Mouse (Mus musculus): ENCODE results near the gene Ptpro. TPM values are rescaled to one million over a fixed set of nuclear protein-coding genes. Genes with fewer than 3 reads are reported as not detected.
"Not testable (repeated sequence)": the region's sequence is repeated elsewhere in the genome, so short reads cannot be mapped to it uniquely, and the experiment has no call there.

The Ptpro gene
- total and polyA plus RNA-seq, 2 experiments from 2014 or later, result 28.4 to 69.3 TPM

- H3K9me3 ChIP-seq (ENCODE audit: low read length), result no peaks in the 10 kb centered on the region
- H3K4me2 ChIP-seq (ENCODE audit: low read depth, low read length), result no peak overlapping the region
- H3K27me3 ChIP-seq (ENCODE audit: insufficient read depth, low read length), result no peaks in the 10 kb centered on the region
- peaks cover 6% of the 10 kb centered on the region; the same call in 1 of the 2 replicates for H3K36me3 ChIP-seq (ENCODE audit: insufficient read depth, low read length)
- DNase-seq (ENCODE audit: low spot score) (no peak), ATAC-seq (no peak)
- H3K9ac ChIP-seq (replicated peaks; ENCODE audit: low read length), result no peak overlapping the region
- peaks cover 9% of the 10 kb centered on the region for H3K4me1 ChIP-seq (ENCODE audit: insufficient read depth, low read length)
- no peak overlapping the region for H3K4me3 ChIP-seq (ENCODE audit: low read length)
- 77% methylated on average over 1 of the region's 1 CpGs for WGBS
- H3K27ac ChIP-seq, result no peak overlapping the region
- TF ChIP-seq CTCF (IDR thresholded peaks at IDR 0.05; ENCODE audit: low read depth), result no peak
Observed at GRCm38 (mm10) chr6:137473433-137473832, 221.3 kb downstream of the Ptpro start.

GRCm38 (mm10) chr6:137475695-137476094 lies 223.6 kb downstream of the Ptpro start:
- H3K9ac ChIP-seq (replicated peaks; ENCODE audit: low read length); H3K27ac ChIP-seq; H3K4me3 ChIP-seq (ENCODE audit: low read length); H3K4me2 ChIP-seq (ENCODE audit: low read depth, low read length); H3K9me3 ChIP-seq (ENCODE audit: low read length); ATAC-seq; DNase-seq (ENCODE audit: low spot score); H3K36me3 ChIP-seq (ENCODE audit: insufficient read depth, low read length); H3K27me3 ChIP-seq (ENCODE audit: insufficient read depth, low read length); H3K4me1 ChIP-seq (ENCODE audit: insufficient read depth, low read length): not testable (repeated sequence)
- WGBS, result 98% methylated on average over 5 of the region's 5 CpGs

- Histone ChIP-seq H3K4me1 (ENCODE audit: insufficient read depth, low read length) (no peaks in the 10 kb centered on the region), H3K4me3 (ENCODE audit: low read length) (no peak overlapping the region), H3K27ac (no peak overlapping the region), H3K9ac (replicated peaks; ENCODE audit: low read length) (no peak overlapping the region), H3K36me3 (ENCODE audit: insufficient read depth, low read length) (peaks cover 9% of the 10 kb centered on the region), H3K4me2 (ENCODE audit: low read depth, low read length) (no peak overlapping the region), H3K9me3 (ENCODE audit: low read length) (no peaks in the 10 kb centered on the region), H3K27me3 (ENCODE audit: insufficient read depth, low read length) (no peaks in the 10 kb centered on the region)
- TF ChIP-seq CTCF (IDR thresholded peaks at IDR 0.05; ENCODE audit: low read depth), result no peak
- WGBS, result 76% methylated on average over 7 of the region's 7 CpGs
- ATAC-seq (no peak), DNase-seq (ENCODE audit: low spot score) (no peak)
Observed at GRCm38 (mm10) chr6:137482891-137483290, 230.8 kb downstream of the Ptpro start.

- WGBS, result 66% methylated on average over 6 of the region's 6 CpGs
- no peaks in the 10 kb centered on the region for H3K27me3 ChIP-seq (ENCODE audit: insufficient read depth, low read length)
- no peak overlapping the region for H3K4me3 ChIP-seq (ENCODE audit: low read length)
- no peak for TF ChIP-seq CTCF (IDR thresholded peaks at IDR 0.05; ENCODE audit: low read depth)
- no peak for ATAC-seq
- no peaks in the 10 kb centered on the region for H3K9me3 ChIP-seq (ENCODE audit: low read length)
- no peaks in the 10 kb centered on the region for H3K4me1 ChIP-seq (ENCODE audit: insufficient read depth, low read length)
- H3K27ac ChIP-seq, result no peak overlapping the region
- no peak overlapping the region for H3K4me2 ChIP-seq (ENCODE audit: low read depth, low read length)
- H3K36me3 ChIP-seq (ENCODE audit: insufficient read depth, low read length), result no peaks in the 10 kb centered on the region
- H3K9ac ChIP-seq (replicated peaks; ENCODE audit: low read length), result no peak overlapping the region
- DNase-seq (ENCODE audit: low spot score), result no peak
Observed at GRCm38 (mm10) chr6:137487443-137487842, 235.3 kb downstream of the Ptpro start.

GRCm38 (mm10) chr6:137490115-137490514 lies 238.0 kb downstream of the Ptpro start:
- WGBS, result 94% methylated on average over 14 of the region's 14 CpGs
- H3K27ac ChIP-seq, result no peak overlapping the region
- no peak for DNase-seq (ENCODE audit: low spot score)

GRCm38 (mm10) chr6:137491659-137492058 lies 239.5 kb downstream of the Ptpro start:
- Histone ChIP-seq H3K9ac (replicated peaks; ENCODE audit: low read length) (no peak overlapping the region), H3K36me3 (ENCODE audit: insufficient read depth, low read length) (no peaks in the 10 kb centered on the region), H3K9me3 (ENCODE audit: low read length) (no peaks in the 10 kb centered on the region), H3K4me1 (ENCODE audit: insufficient read depth, low read length) (no peaks in the 10 kb centered on the region), H3K4me2 (ENCODE audit: low read depth, low read length) (no peak overlapping the region), H3K4me3 (ENCODE audit: low read length) (no peak overlapping the region), H3K27ac (no peak overlapping the region), H3K27me3 (ENCODE audit: insufficient read depth, low read length) (no peaks in the 10 kb centered on the region)
- no peak for TF ChIP-seq CTCF (IDR thresholded peaks at IDR 0.05; ENCODE audit: low read depth)
- WGBS, result 77% methylated on average over 2 of the region's 2 CpGs
- no peak for ATAC-seq
- no peak for DNase-seq (ENCODE audit: low spot score)

More at GRCm38 (mm10) chr6:137490115-137490514, 238.0 kb downstream of the Ptpro start:
- Histone ChIP-seq H3K4me2 (ENCODE audit: low read depth, low read length) (no peak overlapping the region), H3K36me3 (ENCODE audit: insufficient read depth, low read length) (no peaks in the 10 kb centered on the region), H3K4me3 (ENCODE audit: low read length) (no peak overlapping the region), H3K4me1 (ENCODE audit: insufficient read depth, low read length) (no peaks in the 10 kb centered on the region), H3K9me3 (ENCODE audit: low read length) (no peaks in the 10 kb centered on the region), H3K9ac (replicated peaks; ENCODE audit: low read length) (no peak overlapping the region), H3K27me3 (ENCODE audit: insufficient read depth, low read length) (no peaks in the 10 kb centered on the region)
- TF ChIP-seq CTCF (IDR thresholded peaks at IDR 0.05; ENCODE audit: low read depth), result no peak
- ATAC-seq, result no peak

- H3K9me3 ChIP-seq (ENCODE audit: low read length), result no peaks in the 10 kb centered on the region
- WGBS, result 94% methylated on average over 4 of the region's 4 CpGs
- H3K4me2 ChIP-seq (ENCODE audit: low read depth, low read length), result no peak overlapping the region
- DNase-seq (ENCODE audit: low spot score) (no peak), ATAC-seq (no peak)
- TF ChIP-seq CTCF (IDR thresholded peaks at IDR 0.05; ENCODE audit: low read depth), result no peak
- H3K36me3 ChIP-seq (ENCODE audit: insufficient read depth, low read length), result no peaks in the 10 kb centered on the region; the same call in 1 of the 2 replicates
- no peak overlapping the region for H3K9ac ChIP-seq (replicated peaks; ENCODE audit: low read length)
- H3K27me3 ChIP-seq (ENCODE audit: insufficient read depth, low read length), result no peaks in the 10 kb centered on the region
- H3K27ac ChIP-seq, result no peak overlapping the region
- H3K4me3 ChIP-seq (ENCODE audit: low read length), result no peak overlapping the region
- no peaks in the 10 kb centered on the region for H3K4me1 ChIP-seq (ENCODE audit: insufficient read depth, low read length)
Observed at GRCm38 (mm10) chr6:137492582-137492981, 240.5 kb downstream of the Ptpro start.
